Mouse (Mus musculus): ENCODE measurements at regions not wholly inside any gene's neighbourhood (a gene's known extent, or its start where the extent isn't known, plus 50 kb on each side); places are given as distances from the start of the nearest gene placed in this dataset.
A peak's percentile ranks its signal among the peaks of the same experiment; 100 is the strongest.

DNA sequence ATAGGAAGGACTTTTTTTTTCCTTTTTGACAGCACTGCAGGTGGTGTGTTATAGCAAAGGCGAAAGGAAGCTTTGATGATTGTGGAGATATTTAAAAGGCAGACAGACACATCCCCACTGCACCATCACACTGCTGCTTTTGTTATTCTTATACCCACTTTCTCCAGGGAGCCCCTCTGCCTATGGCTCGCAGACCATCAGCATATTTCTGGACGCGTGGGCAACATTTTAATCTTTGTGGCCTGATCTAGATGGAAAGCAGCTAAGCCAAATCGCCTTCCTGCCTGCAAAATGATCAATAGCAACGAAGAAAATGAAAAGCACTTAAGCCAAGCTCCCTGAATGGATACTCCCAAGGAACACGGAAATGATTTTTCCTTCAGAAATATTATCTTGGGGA is 1054.0 kb downstream of the Synb start:
- DNase-seq (ENCODE audit: low spot score in 2 of 2) = no peak

DNA sequence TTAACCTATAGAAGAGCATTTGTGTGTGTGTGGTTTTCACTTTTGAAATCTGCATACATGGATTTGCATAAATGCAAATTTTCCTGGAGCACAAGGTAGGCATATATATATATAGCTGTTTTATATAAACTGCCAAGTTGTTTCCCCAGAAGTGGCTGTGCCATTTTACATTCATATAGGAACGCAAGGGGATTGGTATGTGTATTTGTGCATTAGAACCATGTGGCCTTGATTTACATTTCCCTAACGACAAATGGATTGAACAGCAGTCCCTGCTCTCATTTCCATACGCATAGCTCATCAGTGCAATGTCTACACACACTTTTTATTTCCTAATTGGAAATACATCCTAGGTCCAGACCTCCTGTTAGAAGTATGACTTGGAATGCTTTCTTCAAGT is 1069.9 kb downstream of the Synb start:
- no peak for DNase-seq (ENCODE audit: low spot score in 2 of 2)

DNA sequence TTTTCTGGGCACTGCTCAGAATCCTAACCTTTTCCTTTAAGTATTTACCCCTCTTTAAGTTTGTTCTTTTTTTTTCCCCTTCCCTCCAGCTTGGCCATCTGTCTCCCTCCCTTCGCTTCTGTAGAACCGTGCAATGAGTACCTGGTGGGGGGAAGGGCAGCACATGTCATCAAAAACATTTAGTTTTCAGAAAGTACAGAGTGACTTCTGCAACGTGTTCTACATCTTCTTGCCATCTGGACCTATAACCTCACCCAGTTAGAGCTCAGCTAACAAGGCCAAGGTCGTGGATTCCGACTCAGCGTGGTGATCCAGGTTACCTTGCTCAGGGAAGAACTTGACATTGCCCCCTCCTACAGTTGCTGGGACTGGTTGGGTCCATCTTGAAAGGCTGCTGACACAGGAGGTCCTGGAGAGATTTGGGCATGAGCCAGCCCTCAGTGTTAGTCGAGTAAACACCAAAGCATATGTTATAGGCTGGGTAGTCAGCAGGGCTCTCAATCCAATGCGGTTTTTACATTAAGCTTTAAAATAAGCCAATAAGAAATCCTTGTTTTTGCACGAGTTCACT is 1075.0 kb downstream of the Synb start:
- peak in 1 of 2 experiments; percentile 29 for DNase-seq (ENCODE audit: low spot score in 2 of 2)

DNA sequence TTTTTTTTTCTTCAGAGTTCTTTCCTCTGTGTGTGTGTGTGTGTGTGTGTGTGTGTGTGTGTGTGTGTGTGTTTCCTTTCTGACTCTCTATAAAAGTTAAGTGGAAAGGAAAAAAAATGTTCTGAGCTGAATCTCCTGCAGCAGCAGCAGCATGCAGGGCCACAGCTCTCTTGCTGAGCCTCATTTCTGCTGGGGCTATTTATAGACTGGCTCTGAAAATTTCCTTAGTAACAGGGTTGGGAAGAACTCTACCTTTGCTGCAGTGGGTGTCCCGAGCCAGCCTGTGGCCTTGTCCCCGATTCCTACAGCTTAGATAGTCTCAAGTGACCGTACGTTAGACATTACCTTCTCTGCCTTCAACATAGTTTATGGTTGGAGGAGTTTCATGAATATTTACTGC is 1075.6 kb downstream of the Synb start:
- DNase-seq (ENCODE audit: low spot score in 2 of 2) = no peak

DNA sequence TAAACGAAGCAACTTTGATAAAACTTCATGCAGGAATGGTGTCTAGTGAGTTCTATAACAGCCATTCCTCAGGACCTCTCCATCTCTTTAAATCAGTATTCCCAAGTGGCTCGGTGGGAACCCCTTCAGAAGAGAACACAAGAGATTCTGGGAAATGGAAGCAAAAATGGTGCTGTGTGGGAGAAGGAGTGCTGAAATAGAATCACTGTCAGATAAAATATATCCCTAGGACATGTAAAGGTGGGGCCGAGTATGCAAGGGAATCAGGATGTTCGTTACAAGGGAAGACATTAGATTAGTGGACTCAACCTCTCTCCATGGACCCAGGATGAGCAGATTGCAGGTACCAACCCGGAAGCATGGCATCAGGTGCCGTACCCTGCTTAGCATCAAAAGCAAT is 1076.1 kb downstream of the Synb start:
- DNase-seq (ENCODE audit: low spot score in 2 of 2) = no peak

DNA sequence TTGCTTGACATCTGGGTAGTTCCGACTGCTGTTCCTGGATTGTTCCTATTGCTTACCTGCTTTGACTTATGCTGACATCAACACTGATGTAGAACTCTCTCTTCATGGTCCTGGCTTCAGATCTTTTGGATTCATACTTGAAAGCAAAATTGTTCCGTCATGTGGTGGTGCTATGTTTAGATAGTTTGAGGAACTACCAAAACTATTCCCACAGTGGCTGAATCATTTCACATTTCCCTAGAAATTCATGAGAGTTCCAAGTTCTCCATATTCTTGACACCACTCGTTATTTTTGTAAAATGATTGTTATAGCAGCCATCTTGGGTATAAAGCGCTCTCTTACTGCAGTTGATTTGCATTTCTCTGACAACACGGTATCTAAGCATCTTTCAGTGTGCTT is 1080.2 kb downstream of the Synb start:
- DNase-seq (ENCODE audit: low spot score in 2 of 2) = no peak

DNA sequence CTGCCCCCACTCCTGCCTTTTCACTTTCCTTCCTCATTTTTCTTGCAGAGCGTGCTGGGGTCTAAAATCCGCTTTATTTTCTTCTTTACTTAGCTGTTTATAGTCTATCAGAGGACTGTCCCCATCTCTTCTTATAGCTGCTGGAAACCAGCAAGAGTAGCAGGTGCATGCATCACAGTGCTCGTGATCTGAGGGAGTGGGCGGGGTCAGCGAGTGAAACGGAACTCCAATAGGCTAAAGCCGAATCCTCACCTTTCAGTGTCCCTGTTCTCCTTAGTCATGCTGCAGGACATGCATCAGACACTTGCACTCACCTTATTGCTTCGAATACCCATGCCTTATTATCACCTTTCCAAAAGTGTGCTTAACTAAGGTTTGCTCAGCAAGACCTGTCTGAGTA is 1095.3 kb downstream of the Synb start:
- no peak for DNase-seq (ENCODE audit: low spot score in 2 of 2)

DNA sequence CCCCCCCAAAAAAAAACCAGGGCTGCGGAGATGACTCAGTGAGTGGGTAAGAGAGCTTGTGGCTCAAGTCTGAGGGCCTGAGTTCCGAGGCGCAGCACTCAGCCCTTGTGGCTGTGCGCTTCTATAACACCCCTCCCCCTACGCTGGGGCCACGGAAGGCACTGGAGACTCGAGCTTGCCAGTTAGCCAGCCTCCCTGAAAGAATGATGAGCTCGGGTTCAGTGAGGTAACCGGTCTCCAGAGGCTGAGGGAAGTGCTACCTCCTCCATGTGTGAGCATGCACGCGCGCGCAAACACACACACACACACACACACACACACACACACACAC is 1096.7 kb downstream of the Synb start:
- no peak for DNase-seq (ENCODE audit: low spot score in 2 of 2)

DNA sequence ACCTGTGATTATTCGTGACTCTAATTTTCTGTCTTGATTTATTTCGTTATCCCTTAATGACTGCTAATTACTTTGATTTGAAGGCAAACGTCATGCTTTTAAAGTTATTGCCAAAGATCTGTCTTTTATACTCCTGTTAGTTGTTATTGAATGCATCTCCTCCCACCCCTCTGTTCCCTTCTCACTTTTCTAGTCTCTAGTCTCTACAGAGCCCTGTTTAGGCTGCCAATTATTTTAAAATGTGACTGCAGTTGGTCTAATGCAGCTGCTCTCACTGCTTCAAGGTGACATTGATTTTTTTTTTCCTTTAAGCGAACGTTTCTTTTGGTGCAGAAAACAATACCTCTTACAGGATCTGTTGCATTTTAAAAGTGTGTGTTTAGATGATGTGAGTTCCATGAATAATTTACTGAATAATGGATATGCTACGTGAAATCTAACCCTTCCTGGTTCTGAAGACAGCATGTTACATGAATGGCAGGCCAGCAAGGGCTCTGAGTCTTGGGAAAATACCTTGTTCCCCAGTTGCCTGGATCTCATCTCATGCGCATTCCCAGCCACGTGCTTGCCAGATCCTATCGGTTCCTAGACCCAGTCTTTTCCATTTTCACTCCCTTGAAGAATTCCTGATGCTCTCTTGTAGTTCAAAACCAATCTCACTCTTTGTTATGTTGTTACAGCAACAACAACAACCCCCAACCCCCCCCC is 1097.2 kb downstream of the Synb start:
- no peak for DNase-seq (ENCODE audit: low spot score in 2 of 2)

DNA sequence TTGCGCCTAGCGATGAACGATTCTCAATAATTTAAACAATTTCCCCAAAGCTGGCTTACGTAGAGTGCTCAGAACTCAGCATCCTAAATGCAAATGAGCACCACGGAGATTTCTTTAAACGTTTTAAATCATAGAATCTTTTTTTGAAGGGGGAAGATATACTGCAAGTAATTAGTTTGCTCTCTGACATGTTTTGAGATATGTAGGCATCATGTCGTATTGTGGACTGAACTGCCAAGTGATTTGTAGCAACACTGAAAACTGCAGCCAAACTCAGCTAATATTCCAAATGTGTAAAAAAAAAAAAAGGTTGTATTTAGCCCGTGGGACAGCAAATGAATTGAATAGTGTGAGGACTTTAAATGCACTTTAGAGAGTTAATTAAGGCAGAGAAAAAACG is 1097.9 kb downstream of the Synb start:
- no peak for DNase-seq (ENCODE audit: low spot score in 2 of 2)

DNA sequence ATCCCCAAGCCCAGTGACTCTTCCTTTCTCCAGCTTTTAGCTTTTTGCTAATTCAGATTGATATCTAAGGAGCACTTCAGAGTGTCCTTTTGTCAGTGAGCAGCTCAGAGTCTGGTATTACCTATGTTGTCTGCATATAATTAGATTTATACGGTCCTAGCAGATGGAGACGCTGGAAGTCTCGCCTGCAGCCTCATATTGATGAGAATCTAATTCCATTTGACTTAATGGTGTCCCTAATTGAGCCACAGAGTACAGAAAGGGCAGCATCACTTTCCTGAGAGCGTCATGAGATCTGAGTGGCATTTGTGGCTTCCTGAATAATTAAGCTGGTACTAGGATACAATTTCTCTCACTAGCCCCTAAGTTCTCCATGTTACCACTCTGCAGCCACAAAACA is 1104.2 kb downstream of the Synb start:
- DNase-seq (ENCODE audit: low spot score in 2 of 2) = no peak

DNA sequence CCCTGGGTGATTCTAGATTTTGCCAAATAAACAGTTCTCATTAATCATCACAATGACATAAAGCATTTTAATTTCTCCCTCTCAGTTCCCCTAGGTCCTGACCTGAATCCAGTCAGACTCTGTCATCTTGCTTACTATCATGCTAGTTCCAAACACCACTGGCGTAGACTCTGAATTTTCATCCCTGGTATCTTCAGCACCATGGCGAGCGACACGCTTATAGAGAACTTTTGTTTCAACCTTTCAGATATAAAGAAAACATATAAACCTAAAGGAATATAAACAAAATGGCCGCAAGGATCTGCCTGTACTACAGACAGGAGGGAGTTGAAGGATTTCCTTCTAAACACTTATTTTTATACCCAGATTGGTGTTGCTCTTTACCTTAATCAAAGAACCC is 1105.8 kb downstream of the Synb start:
- DNase-seq (ENCODE audit: low spot score in 2 of 2) = no peak

DNA sequence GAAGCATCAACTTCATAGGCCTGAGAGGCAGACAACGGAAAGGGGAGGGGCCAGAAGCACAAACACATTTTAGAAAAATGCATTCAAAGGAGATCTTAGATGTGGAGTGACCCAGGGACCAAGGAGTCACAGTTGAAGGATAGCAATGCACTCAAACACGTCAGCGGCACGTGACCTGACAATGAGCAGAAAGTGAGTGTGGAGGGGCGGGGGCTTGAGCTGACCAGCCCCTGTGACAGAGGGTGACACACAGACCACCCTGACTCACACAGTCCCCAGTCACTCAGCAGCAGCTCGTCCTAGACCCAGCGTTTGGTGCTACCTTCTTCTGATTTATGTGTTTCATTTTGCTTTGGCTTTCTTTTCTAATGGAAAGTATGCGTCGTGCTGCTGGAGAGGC is 1111.5 kb downstream of the Synb start:
- DNase-seq (ENCODE audit: low spot score in 2 of 2) = no peak

DNA sequence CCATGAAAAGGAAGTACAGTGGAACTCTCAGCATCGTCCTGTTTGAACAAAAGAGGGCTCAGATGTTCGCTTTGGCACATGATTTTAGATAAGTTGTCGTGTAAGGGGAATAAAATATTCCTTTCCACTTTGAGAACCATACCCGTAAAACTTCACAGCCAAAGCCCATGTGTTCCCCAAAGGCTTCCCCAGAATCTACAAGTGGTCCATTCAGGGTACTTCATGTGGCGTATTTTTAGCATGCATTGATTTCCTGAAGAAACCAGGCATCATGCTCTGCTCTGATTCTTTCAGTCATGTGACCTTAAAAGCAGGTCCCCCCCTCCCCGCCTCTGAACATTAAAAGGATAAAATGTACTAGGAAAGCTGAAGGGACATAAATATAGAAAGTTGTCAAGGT is 1112.9 kb downstream of the Synb start:
- DNase-seq (ENCODE audit: low spot score in 2 of 2) = no peak
